Mouse (Mus musculus) testis, adult 2 months (tissue): ENCODE results near the gene Slc7a4. TPM values are rescaled to one million over a fixed set of nuclear protein-coding genes. Genes with fewer than 3 reads are reported as not detected.

Experiments
- H3K27ac ChIP-seq: fragments of 200-500 bp; 2 replicates; pipeline ENCODE4 v1.5.1; 2012; ENCODE audit warnings: low read depth, low read length; ENCODE audit not compliant: control insufficient read depth, insufficient read depth
- H3K27me3 ChIP-seq: fragments of 200-500 bp; 2 replicates; pipeline ENCODE4 v1.6.1; 2012; ENCODE audit warnings: mild to moderate bottlenecking, low read length, moderate library complexity; ENCODE audit not compliant: control insufficient read depth, insufficient read depth
- H3K36me3 ChIP-seq: fragments of 200-500 bp; 2 replicates; pipeline ENCODE4 v1.6.1; 2012; ENCODE audit warnings: mild to moderate bottlenecking, low read length; ENCODE audit not compliant: control insufficient read depth, insufficient read depth
- H3K4me1 ChIP-seq: fragments of 200-500 bp; 2 replicates; pipeline ENCODE4 v1.6.1; 2012; ENCODE audit warnings: low read length; ENCODE audit not compliant: control insufficient read depth, insufficient read depth
- H3K4me3 ChIP-seq: fragments of 200-500 bp; 2 replicates; pipeline ENCODE4 v1.5.1; 2012; ENCODE audit warnings: low read depth, mild to moderate bottlenecking, low read length, moderate library complexity, mixed read lengths; ENCODE audit not compliant: control insufficient read depth
- CTCF ChIP-seq: fragments of 200-500 bp; IDR thresholded peaks from 2 replicates; pipeline ENCODE4 v1.5.1; 2012; ENCODE audit warnings: low read depth, mild to moderate bottlenecking, inconsistent platforms, low read length, moderate library complexity; ENCODE audit not compliant: control insufficient read depth, insufficient read depth, insufficient replicate concordance
- POLR2A ChIP-seq: fragments of 200-500 bp; IDR thresholded peaks from 2 replicates; pipeline ENCODE4 v1.6.1; 2012; ENCODE audit warnings: low read depth, mild to moderate bottlenecking, inconsistent platforms, low read length, moderate library complexity; ENCODE audit not compliant: control insufficient read depth
- polyA plus RNA-seq: library from polyadenylated mRNA; depleted of rRNA; stranded (reverse); fragments of >200 nt; gene quantifications from 2 replicates; pipeline ENCODE4 v1.2.3, GENCODE M21; 2012; rRNA removed

Gene Slc7a4
- polyA plus RNA-seq, 1 experiment, result 49.9 TPM

DNA sequence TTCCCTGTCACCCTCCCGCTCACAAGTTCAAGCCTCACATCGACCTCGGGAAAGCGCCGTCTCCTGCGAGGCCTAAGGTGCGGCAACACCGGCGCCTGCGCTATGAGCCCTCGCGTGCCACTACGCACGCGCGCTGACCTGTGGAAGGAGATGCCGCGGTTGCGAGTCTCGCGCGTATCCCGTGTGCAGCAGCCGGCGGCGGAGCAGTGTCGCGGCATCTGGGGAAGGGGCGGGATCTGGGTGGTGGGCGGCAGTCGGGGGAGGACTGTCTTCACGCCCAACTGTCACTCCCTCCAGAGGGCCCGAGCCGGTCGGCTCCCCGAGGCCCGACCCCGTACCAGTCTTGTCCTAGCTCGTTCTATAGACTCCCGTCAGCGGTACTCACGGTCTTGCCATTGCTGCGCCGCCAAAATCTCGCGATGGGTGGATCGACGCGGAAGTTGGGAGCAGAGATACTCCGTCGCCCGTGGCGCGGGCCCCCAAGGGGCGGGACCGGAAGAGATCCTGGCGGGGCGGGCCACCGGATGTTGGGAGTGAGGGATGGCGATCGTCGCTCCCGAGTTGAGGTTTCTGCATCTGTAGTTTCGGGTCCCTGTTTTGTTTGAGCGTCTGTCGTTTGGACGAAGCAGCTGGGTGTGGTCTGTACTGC lies 52.2 kb downstream of the Slc7a4 start, which contains the start of gene Thap7:
Thap7 (minus strand) TSS at position 497 of the 649 bp plus-strand sequence.
- no peaks in the 10 kb centered on the region for H3K27me3 ChIP-seq
- H3K4me1 ChIP-seq, result peaks cover 3% of the 10 kb centered on the region
- peak; percentile 83 for TF ChIP-seq POLR2A
- no peak for TF ChIP-seq CTCF
- H3K27ac ChIP-seq, result peak within 1 kb of the TSS; percentile 86
- H3K4me3 ChIP-seq, result peak within 1 kb of the TSS; percentile 83
- no peaks in the 10 kb centered on the region; the same call in 1 of the 2 replicates for H3K36me3 ChIP-seq

- peaks cover 3% of the 10 kb centered on the region for H3K4me1 ChIP-seq
Observed at GRCm38 (mm10) chr16:17529981-17530586, 52.9 kb downstream of the Slc7a4 start.

GRCm38 (mm10) chr16:17528276-17528675 lies 54.7 kb downstream of the Slc7a4 start:
- Histone ChIP-seq H3K27ac (no peak overlapping the region), H3K4me1 (peaks cover 3% of the 10 kb centered on the region), H3K4me3 (no peak overlapping the region), H3K27me3 (no peaks in the 10 kb centered on the region), H3K36me3 (no peaks in the 10 kb centered on the region; the same call in 1 of the 2 replicates)
- TF ChIP-seq POLR2A, result no peak

More at GRCm38 (mm10) chr16:17529981-17530586, 52.9 kb downstream of the Slc7a4 start:
- Histone ChIP-seq H3K4me3 (peak overlapping the region; percentile 83), H3K36me3 (no peaks in the 10 kb centered on the region; the same call in 1 of the 2 replicates), H3K27me3 (no peaks in the 10 kb centered on the region), H3K27ac (peak overlapping the region; percentile 86)
- no peak for TF ChIP-seq CTCF
- TF ChIP-seq POLR2A, result no peak

GRCm38 (mm10) chr16:17527606-17528005 lies 55.4 kb downstream of the Slc7a4 start:
- Histone ChIP-seq H3K36me3 (no peaks in the 10 kb centered on the region; the same call in 1 of the 2 replicates), H3K4me1 (peaks cover 3% of the 10 kb centered on the region), H3K27me3 (no peaks in the 10 kb centered on the region), H3K27ac (no peak overlapping the region), H3K4me3 (no peak overlapping the region)
- TF ChIP-seq POLR2A, result no peak

GRCm38 (mm10) chr16:17526223-17526622 lies 56.8 kb downstream of the Slc7a4 start:
- H3K4me1 ChIP-seq, result peaks cover 3% of the 10 kb centered on the region
- no peaks in the 10 kb centered on the region; the same call in none of the 2 replicates for H3K36me3 ChIP-seq
- no peak for TF ChIP-seq POLR2A
- TF ChIP-seq CTCF, result no peak
- no peaks in the 10 kb centered on the region for H3K27me3 ChIP-seq
- no peak overlapping the region for H3K27ac ChIP-seq
- no peak overlapping the region for H3K4me3 ChIP-seq

- H3K4me1 ChIP-seq, result peaks cover 3% of the 10 kb centered on the region
- TF ChIP-seq POLR2A (no peak), CTCF (no peak)
- H3K4me3 ChIP-seq, result no peak overlapping the region
- no peaks in the 10 kb centered on the region for H3K27me3 ChIP-seq
- H3K36me3 ChIP-seq, result no peaks in the 10 kb centered on the region; the same call in none of the 2 replicates
- no peak overlapping the region for H3K27ac ChIP-seq
Observed at GRCm38 (mm10) chr16:17525524-17525923, 57.5 kb downstream of the Slc7a4 start.

- Histone ChIP-seq H3K27ac (no peak overlapping the region), H3K27me3 (no peaks in the 10 kb centered on the region), H3K4me3 (no peak overlapping the region), H3K36me3 (peaks cover 1% of the 10 kb centered on the region), H3K4me1 (no peaks in the 10 kb centered on the region)
- no peak for TF ChIP-seq CTCF
Observed at GRCm38 (mm10) chr16:17524156-17524555, 58.9 kb downstream of the Slc7a4 start.

Other genes starting within 250 kb of the Slc7a4 start
- gene Snap29, start 177.2 kb downstream of the Slc7a4 start, polyA plus RNA-seq, result 7.1 and 8.3 TPM in 2 replicates
- 87.0 and 88.7 TPM in 2 replicates for gene Pi4ka, start 176.9 kb downstream of the Slc7a4 start, polyA plus RNA-seq
- 12.1 and 15.5 TPM in 2 replicates for gene Crkl, start 131.2 kb downstream of the Slc7a4 start, polyA plus RNA-seq
- 3.5 and 4.6 TPM in 2 replicates for gene Aifm3, start 93.6 kb downstream of the Slc7a4 start, polyA plus RNA-seq
- gene Lztr1, start 74.5 kb downstream of the Slc7a4 start, polyA plus RNA-seq, result 55.8 and 57.5 TPM in 2 replicates
- 154 and 171 TPM in 2 replicates for gene Thap7, start 52.1 kb downstream of the Slc7a4 start, polyA plus RNA-seq
- gene Lrrc74b, start 22.0 kb downstream of the Slc7a4 start, polyA plus RNA-seq, result 0.31 and 0.54 TPM in 2 replicates
- gene P2rx6, start 21.3 kb downstream of the Slc7a4 start, polyA plus RNA-seq, result 0.73 and 1.1 TPM in 2 replicates
- gene Smpd4, start 36.1 kb upstream of the Slc7a4 start, polyA plus RNA-seq, result 280 and 291 TPM in 2 replicates
- 120 and 138 TPM in 2 replicates for gene Ccdc74a, start 63.3 kb upstream of the Slc7a4 start, polyA plus RNA-seq
- 86.1 and 95.2 TPM in 2 replicates for gene Med15, start 149.7 kb upstream of the Slc7a4 start, polyA plus RNA-seq
- 9.1 and 9.4 TPM in 2 replicates for gene Klhl22, start 176.4 kb upstream of the Slc7a4 start, polyA plus RNA-seq
- 4.1 and 5.6 TPM in 2 replicates for gene Scarf2, start 214.1 kb upstream of the Slc7a4 start, polyA plus RNA-seq
- gene B830017H08Rik, start 249.9 kb upstream of the Slc7a4 start, polyA plus RNA-seq, result 4.5 and 5.6 TPM in 2 replicates